Mouse (Mus musculus) CD8-positive naive resting alpha-beta T cell, adult 2 months (primary cell): ENCODE measurements around the gene Tmem259.

ENCODE experiments used
- DNase-seq, 2 experiments: peaks; one replicate each; pipeline ENCODE4 v3.0.0; 2022; ENCODE audit warnings: low read depth in 2 of 2, low spot score in 2 of 2

The Tmem259 gene

DNA sequence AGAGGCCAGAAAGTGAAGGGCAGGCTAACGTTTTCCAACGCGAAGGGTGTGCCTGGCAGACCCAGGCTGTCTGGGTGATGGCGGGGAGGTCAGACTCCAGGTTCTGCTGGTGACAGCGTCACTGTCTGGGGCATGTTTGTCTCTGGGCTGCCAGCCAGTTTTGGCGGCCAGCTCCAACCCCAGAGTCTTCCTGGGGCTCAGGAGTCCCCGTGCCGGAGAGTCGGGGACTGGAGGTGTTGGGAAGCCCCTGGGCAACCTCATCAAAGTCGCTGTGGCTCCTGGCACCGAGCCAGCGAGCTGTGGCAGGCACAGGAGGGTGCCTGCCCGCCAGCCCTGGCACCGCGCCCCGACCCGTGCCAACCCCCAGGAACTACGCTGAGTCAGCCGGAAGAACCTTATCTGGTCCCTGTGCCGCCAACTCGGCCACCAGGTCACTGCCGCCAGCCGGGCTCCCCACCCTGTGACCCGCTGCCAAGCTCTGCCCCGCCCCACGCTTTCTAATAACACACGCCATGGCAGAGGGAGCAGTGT, 47.2 kb downstream of the Tmem259 start:
- DNase-seq, result peak; percentile 80 to 84

DNA sequence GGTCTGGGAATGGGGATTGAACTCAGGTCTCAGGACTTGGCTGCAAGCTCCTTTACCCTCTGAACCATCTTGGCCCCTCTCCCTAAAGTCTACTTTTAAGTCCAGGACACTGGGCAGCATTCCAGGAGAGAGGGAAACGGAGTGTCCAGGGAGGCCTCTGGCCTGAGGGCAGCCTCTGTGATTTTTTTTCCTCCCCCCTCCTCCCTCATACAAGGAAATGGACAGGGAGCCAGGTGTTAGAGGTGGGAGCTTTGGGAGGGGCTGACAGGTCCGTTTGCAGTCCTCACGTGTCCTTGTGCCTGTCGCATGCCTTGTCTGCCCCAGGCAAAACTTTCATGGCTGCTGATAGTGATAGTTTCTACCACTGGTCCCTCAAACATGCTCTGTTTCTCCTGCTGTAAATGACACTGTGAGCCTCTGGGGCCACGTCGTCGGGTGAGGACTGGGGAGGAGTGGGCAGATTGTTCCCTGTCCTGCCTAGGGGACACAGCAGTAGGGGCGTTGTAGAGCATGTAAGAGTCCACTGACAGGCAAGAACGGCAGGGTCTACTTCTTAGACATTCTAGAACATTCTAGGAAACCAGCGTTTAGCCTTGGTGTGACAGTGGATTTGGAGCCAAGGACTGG, 47.7 kb downstream of the Tmem259 start:
- DNase-seq, result no peak

DNA sequence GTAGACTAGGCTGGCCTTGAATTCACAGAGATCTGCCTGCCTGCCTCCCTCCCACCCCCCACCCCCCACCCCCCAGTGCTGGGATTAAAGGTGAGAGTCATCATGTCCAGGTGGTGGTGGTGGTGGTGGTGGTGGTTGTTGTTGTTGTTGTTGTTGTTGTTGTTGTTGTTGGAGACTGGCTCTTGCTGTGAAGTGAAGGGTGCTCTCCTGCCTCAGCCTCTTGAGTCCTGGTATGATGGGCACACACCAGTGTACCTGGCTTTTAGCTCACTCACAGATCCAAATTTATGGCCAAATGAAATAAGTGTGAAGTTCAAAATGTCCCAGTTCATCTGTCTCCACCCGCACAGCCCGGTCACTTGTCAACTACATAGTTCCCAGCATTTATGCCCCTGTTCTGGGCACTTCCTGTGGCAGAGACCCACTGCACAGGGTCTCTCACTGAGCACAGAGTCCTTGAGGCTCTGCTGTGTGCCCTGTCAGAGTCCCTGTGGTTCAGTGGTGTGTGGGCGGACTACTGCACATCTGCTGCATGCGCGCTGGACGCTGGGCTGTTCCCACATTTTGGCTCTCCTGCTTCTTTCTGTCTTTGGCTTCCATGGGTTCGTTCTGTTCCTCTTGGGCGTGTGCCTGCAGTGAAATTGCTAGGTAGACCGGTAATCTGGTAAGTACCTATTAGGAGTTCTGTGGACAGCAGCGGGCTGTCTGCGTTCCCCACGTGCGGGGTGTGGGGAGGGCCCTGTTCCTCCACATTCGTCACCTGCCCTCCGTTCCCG, 49.1 kb downstream of the Tmem259 start:
- DNase-seq, result no peak

DNA sequence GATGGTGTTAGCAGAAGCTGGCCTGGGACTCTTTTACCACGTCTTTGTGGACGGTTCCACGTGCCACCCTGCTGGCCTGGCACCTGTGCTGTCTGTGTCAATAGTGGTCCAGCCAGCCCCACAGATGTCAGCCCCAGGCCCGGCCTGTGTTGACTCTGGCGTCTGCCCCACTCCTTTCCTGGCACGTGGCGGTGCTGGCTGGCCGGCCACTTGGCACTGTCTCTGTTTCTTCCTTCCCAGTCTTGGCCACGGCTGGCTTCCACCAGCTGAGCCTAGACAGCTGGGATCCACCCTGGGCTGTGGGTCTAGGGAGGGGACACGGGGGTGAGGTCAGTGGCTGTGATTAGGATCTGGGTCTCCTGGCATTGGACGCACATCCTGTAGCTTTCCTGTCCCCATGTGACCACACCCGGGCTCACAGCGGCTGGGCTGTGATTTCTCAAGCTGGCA, 49.8 kb downstream of the Tmem259 start:
- DNase-seq, result no peak

DNA sequence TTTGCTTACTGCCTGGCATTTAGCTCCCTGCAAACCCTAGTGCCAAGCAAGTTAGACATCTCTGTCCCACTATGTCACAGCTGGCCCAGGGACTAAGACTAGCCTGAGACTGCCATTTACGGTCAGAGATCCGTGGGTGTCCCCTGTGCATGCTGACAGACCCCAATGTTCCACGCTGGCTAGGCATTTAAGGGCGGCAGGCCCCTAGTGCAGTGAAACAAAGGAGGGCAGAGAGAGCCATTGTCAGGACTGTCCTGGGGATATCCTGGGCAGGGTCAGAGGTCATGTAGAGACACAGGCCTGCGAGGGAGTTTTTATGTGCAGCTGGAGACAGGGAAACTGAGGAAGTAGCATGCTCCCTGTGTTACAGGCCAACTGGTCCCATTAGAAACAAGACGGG, 50.3 kb downstream of the Tmem259 start:
- DNase-seq, result no peak

DNA sequence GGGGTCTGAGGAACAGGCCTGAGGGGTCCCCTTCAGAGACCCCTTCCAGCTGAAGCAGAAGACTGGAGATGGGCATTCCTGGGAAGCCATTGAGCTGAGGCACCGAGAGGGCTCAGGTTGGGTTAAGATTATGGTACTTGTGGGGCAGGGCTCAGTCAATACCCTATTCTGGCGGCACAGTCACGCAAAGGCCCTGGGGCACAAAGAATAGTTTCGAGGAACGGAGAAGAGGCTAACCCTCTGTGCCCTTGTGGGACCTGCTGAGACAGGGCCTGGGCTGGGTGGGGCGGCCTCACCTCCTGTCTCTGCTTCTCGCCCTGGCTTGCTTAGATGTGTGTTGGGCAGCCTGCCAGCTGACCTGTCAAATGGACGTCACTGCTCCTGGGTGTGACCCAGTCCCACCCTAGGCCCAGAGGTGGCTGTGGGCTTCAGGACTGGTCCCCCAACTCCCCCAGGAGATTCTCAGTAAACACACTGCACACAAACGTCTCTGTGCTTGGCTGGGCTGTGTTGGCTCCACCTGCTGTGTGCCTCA, 50.9 kb downstream of the Tmem259 start:
- DNase-seq, result no peak

DNA sequence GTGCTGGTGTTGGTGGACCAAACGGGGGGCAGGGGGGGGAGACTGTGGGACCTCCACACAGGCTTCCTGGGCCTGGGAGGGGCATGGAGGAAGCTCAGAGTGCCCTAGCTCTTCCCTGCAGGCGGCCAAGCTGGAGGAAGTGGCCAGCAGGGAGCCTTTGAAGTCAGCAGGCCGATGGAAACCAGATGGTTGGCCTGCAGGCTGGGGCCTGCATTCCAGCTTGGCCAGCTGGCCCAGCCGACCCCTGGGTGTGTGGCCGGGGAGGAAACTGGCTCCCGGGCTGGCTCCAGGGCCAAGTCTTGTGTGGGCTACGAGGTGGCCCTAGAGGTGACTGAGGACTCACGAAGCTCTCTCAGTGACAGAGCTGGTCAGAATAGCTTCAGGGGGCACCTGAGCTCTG, 51.4 kb downstream of the Tmem259 start:
- DNase-seq, result no peak

DNA sequence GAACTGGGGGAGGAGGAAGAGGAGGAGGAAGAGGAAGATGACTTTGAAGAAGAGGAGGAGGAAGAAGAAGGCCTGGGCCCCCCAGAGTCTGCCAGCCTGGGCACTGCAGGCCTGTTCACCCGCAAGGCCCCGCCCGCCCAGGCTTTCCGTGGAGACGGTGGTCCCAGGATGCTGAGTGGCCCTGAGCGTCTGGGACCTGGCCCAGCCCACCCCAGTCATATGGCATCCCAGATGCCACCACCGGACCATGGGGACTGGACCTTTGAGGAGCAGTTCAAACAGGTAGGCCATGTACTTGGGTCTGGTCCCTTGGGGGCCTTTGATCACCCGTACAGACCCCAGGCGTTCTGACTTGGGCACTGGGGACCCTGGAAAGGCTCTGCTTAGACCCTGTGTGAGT, 52.3 kb downstream of the Tmem259 start:
- DNase-seq, result no peak

DNA sequence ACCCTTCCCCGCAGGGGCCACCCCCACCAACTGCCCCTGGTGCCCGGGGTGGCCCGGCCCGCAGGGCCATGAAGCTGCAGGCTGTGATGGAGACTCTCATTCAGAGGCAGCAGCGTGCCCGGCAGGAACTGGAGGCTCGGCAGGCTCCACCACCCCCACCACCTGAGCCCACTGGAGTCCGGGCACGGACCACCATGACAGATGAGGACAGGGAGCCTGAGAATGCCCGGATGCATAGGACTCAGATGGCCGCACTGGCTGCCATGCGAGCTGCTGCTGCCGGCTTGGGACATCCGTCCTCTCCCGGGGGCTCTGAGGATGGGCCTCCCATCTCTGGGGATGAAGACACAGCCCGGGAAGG, 53.3 kb downstream of the Tmem259 start:
- DNase-seq, result no peak

DNA sequence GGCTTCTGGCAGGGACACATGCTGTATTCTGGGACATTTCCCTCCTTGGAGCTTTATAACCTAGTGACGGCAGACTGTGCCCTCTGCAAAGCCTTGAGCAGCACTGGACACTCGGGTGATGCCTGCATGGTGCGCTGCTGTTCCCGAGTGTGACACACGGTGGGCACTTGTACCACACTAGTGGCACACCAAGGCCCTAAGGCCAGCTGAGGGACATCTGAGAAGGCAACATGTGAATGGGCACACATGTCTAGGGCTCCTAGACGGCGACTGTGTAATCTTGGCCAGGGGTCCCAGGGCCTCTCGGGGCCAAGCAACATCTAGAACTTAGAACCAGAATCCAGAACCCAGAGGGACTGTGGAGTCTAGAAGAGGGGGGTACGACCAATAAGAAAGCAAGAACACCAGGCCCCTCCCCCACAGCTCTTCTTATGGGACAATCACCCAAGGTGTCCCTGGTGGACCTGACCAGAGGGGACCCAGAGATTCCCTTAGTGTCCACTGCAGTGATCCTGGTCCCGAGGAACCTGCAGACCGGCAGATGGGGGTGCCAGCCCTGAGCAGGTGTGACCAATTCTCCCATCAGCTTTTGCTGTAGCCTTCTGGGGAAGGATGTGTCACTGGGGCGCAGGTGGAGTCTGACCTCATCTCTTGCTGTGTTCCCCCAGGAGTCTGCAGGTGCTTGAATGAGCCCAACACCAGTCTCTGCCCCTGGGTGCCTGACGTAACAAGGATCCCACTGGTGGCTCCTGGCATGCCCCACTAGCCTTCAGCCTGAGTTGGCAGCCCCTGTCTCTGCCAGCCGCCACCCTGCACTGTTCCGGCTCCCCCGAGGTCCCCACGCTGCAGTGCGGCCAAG, 53.9 kb downstream of the Tmem259 start:
- DNase-seq, result no peak

DNA sequence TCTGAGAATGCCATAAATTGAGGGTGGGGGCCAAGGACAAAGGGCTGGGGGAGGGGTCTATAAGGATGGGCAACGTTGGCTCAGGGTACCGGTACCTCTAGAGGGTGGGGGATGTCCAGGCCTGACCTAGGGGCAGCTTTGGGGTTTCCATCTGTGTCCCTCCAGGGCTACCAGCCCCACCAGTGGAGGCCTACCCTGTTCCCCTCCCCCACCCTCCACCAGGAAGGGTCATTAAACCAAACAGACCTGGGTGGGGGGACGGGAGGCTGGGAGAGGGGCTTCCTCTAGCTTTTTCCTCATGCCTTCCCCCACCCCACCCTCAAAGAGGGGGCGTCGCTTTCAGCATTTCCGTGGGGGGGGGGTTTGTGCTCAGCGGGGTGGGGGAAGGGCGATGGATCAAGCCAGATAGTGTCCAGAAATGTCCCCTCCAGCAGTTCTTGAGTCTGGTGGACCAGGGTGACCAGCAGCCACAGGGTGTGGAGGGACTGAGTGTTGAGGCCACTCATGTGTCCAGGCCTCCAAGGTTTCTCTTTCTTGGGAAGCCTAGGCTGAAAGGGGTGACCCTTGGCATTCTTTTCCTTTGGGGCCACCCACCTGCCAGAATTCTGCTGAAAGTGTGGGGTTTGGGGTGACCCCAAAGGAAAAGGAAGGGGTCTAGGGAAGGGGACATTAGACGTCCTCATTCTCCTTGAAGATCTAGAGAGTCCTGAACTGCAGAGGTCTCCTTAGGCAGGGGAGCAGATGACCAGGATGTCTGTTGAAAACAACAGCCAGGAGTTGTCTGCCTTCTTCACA, 55.0 kb downstream of the Tmem259 start:
- no peak for DNase-seq

DNA sequence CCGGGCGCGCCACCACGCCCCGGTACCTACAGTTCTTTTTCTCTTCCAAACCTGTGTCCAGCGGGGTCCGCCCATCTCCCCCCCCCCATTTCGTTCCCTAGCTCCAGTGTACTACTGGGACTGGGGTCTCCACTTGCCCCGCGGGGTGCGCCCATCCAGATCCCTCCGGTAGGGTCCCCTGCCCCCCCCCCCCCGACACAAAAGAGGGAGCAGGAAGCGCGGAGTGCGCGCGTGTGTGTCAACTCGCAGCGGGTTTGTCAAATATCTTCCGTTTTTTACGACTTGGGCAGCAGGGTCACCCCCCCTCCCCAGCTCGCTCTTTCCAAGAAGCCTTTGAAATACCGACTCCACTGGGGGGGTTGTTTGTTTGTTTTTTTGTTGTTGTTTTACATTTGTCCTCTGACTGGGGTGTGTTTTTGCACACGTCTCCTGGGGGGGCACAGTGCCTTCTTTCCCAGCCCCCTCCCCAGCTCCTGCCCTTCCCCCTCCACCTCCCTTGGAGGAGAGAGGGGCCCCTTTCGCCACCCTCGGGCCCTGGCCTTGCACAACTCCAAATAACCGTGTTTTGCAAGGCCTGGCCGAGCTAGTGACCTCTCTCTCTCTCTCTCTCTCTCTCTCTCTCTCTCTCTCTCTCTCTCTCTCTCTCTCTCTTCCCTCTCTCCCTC, 56.0 kb downstream of the Tmem259 start:
- DNase-seq, result no peak

DNA sequence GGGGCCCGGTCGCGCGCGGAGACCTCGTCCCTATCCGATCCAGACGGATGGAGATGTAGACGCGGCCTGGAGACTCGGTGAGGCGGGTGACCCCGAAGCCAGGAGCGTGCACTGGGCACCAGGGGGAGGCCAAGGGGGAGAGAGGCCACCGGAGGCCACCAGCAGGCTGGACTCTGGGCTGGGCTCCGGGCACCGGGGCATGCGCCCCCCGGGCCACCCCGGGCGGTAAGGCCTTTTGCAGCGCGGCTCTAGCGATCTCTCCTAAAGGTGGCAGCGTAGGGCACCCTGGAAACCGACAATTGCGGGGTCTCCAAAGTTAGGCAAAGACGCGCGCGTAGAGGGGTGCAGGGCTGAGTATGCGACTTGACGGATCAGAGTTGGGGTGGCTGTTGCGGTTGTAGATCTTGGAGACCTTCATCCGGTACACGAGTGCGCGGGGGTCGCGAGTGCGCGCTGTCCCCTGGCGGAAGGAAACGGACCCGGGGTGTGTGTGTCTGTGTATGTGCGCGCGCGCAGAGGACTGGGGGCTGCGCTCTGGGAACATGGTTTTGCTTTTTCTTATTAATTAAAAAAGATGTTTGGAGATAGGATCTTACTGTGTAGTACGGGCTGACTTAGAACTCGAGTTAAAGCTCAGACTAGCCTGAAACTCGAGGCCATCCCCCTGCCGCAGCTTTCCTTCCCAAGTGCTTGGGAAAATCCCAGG, 56.7 kb downstream of the Tmem259 start:
- peak in 1 of 2 experiments; percentile 55 for DNase-seq

DNA sequence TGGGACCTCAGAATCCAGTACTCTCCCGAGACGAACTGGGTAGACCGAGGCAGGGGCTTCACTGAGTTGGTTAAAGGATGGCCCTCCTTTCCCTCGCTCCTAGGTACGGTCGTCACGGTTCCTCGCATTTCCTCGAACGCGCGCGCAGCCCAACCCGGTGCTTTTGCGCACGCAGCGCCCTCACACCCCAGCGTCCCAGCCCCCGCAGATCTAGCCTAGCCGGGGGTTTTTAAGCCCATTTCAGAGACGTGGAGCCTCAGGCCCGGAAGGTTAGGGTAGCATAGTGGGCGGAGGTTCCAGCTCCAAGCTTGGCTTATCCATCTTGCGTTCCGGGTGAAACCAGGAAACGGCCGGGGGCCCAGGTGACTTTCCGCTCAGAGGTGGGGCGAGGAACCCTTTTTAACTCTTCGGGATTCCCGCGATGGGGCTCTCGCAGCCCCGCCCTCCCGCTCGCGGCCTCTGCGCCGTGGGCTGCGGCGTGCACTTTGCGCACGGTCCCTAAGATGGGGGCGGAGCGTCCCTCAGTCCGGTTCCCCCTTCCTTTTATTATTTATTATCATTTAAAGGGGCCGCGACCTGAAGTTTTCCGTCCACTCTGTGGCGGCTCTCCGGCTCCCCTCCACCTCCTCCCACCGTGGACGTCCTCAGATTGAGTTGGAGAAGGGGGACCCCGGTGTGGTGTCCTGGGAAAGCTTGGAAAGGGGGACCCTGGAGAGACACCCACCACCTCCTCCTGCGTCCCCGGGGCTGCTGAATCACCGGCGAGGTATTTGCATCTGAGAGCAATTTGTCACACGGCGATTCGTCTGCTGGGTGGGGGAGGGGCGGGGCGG, 57.4 kb downstream of the Tmem259 start, which contains the start of gene Arid3a:
Arid3a (plus strand) TSS at position 553 of the 833 bp plus-strand sequence.
- DNase-seq, result peak; percentile 78 to 87

DNA sequence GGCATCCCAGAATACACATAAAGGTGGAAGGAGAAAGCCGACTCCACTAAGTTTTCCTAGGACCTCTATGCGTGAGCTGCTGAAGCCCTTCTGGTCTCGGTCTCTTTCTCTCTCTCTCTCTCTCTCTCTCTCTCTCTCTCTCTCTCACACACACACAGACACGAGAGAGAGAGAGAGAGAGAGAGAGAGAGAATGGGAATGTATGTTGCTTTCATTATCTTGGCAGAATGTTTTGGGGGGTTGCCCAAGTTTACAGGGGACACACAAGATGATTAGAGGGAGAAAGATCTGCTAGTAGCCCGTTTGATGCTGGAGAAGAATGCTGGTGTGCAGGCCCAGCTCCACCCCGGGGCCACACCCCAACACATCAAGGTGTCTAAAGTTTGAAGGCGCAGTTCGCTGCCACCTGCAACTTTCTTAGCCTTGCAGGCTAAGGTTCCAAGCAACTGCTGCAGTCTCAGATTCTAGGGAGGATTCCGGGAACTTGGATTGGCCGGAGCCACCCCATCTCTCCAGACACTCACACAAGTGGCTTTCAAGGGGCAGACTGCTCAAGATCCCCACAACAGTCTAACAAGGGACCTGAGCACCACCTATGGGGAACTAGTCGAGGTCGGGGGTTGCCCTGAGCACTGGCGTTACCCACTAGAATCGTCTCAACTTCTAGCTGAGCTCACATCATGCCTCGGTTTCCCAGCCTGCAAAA, 58.2 kb downstream of the Tmem259 start:
- DNase-seq, result peak in 1 of 2 experiments; percentile 31

DNA sequence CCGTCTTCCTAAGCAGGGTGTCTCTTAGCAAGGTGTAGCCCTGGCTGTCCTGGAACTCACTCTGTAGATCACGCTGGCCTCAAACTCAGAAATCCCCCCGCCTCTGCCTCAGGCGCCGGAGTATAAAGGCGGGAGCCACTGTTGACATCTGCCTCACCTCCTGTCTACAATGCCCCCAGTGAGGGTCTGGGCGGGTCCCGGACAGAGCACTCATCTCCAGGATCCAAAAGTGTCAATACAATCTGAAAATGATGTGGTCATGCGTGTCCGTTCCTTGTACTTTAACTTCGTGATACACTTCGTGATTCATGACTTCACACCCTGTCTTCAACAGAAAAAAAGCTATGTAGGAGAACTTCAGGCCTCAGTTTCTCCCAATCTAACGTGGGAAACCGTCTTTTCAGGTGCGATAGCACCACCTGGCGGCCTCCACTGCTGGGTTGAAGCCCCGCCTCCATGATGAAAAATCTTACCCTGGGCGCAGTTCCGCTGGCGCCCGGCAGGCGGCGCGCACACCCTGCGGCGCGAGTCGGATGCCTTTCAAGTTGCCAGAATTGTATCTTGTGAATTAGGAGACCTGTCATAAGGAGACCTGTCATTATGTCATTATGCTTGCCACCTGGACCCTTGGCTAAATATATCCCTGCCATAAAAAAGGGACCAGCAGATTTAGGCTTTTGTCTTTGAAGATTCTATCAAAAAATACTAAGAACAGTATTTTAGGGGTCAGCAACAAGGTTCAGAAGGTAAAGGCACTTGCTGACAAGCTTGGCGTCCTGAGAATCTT, 58.9 kb downstream of the Tmem259 start:
- DNase-seq, result peak; percentile 95
